Mouse (Mus musculus): ENCODE data around the gene Dlgap3. TPM values are rescaled to one million over a fixed set of nuclear protein-coding genes. Genes with fewer than 3 reads are reported as not detected.

Gene Dlgap3
- polyA plus RNA-seq, 1 experiment: 0.02 TPM

DNA sequence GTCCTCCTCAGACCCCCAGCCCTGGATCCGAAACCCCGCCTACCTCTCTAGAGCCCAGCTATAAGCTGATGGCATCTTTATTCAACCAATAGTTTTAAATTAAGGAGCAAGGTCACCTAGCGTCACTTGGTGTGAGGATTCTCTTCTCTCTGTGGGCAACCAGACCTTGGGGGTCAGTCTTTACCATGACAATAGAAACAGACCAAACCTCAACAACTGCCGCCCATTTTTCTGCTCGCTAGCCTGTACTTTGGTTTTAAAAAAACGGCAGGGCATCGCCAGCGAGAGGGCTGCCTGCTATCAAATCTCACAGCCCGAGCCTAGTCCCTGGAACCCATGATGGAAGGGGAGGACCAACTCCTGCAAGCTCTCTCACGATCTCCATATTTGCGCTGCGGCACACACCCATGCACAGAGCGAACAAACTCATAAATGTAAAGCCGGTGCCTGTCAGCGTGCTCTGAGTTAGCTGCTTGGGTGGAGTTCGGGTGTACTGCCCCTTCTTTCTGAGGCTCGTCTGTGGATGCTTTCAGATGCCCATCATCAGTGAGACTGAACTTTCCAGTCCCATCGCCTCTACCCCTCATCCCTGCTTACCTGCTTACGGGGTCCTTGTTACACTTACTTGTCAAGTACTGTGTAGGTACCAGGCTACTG lies 55.6 kb downstream of the Dlgap3 start:
- TF ChIP-seq GATA1 (IDR thresholded peaks at IDR 0.05; ENCODE audit: low read length): no peak

DNA sequence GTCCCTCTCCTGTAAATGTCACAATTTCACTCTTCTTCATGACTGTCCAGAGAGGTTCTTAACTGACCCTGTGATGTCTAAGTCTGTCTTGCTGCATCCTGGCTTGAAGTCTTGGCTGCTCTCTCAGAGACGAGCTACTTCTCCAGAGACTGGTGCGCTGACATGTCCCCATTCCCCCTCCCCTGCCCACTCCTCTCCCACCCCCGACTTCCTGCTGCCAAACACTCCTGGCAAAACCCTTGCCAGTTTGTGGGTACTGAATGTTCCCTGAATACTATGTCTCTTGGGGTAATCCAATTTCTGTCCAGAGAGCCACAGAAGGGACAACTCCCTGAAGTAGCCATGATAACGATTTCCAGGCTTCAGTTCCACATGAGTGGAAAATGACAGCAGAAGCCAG lies 57.1 kb downstream of the Dlgap3 start:
- TF ChIP-seq GATA1 (IDR thresholded peaks at IDR 0.05; ENCODE audit: low read length): no peak

DNA sequence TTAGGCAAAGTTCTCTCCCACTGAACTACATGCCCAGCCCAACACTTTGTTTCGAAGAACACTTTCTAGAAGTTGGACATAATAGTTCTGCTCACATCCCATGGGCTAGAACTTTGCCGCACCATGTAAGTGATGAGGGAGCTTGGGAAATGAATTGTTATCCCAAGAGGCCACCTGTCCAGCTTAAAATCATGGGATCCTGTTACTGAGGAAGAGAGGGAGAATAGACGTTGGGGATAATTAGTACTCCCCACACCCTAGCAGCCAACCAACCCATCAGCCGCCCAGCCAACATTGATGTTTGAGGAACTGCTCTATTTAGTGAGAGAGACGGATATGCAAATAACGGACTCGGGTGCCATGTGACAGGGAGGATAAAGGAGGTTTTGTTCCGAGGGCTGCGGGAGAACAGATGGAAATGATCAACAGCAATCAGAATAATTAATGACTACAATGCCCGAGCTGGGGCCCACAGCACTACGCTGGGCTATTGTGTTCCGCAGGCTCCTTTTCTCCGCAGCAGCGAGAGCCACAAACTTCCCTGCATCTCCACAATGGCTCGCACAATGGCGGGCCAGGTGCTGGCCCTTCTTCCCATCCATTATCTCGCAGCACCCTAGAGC lies 58.2 kb downstream of the Dlgap3 start:
- no peak for TF ChIP-seq GATA1 (IDR thresholded peaks at IDR 0.05; ENCODE audit: low read length)

DNA sequence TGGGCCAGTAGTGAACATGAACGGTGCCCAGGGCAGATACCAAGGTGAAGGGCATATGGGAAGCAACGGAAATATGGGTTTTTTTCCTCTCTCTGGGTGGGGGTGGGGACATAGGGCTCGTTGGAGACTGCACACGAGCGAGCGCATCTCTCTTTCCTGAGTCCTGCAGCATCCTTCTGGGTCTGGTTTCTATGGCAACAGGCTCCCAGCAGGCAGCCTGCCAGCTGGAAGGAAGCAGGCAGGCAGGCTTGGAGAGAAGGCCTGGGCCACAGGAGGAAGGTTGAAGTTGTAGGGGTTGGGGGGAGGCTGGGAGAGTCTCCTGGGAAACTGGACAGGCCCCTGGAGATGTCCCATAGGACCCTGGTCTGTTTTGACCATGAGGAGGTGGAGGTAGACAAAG lies 63.0 kb downstream of the Dlgap3 start:
- no peak for TF ChIP-seq GATA1 (IDR thresholded peaks at IDR 0.05; ENCODE audit: low read length)

DNA sequence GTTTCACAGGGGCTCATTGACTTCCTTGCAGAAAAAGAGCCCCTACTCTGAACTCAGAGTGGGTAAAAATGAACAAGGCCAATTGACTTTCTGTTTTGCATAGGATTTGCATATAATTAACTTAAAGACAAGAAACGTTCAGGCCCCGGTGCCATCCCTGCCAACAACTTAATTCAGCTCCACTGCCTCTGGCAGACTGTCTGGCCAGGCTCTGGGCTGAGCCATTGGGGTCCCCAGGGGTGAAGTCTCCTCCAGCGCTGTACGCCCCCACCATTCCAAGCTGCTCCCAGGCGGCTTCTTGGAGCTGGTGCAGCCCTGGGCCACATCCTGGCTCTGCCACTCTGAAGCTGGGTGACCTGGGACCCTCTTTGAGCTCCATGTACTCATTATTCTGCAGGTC lies 63.5 kb downstream of the Dlgap3 start:
- TF ChIP-seq GATA1 (IDR thresholded peaks at IDR 0.05; ENCODE audit: low read length): no peak

DNA sequence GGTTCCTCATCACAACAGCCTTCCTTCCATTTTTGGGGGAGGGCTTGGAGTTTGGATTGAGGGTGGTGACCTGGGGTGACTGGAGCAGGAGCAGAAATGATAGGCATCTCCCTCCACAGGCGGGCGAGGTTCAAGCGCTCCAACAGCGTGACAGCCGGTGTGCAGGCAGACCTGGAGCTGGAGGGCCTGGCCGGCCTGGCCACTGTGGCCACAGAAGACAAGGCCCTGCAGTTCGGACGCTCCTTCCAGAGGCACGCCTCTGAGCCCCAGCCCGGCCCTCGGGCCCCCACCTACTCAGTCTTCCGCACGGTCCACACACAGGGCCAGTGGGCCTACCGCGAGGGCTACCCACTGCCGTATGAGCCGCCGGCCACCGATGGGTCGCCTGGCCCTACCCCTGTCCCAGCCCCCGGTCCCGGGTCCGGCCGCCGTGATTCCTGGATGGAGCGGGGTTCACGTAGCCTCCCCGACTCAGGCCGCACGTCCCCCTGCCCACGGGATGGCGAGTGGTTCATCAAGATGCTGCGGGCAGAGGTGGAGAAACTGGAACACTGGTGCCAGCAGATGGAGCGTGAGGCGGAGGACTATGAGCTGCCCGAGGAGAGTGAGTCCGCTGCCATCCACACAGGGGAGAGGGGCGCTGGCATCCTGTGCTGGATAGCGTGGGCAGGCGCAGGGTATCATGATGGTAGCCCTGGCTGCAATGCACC lies 64.6 kb downstream of the Dlgap3 start:
- TF ChIP-seq GATA1 (IDR thresholded peaks at IDR 0.05; ENCODE audit: low read length): no peak

DNA sequence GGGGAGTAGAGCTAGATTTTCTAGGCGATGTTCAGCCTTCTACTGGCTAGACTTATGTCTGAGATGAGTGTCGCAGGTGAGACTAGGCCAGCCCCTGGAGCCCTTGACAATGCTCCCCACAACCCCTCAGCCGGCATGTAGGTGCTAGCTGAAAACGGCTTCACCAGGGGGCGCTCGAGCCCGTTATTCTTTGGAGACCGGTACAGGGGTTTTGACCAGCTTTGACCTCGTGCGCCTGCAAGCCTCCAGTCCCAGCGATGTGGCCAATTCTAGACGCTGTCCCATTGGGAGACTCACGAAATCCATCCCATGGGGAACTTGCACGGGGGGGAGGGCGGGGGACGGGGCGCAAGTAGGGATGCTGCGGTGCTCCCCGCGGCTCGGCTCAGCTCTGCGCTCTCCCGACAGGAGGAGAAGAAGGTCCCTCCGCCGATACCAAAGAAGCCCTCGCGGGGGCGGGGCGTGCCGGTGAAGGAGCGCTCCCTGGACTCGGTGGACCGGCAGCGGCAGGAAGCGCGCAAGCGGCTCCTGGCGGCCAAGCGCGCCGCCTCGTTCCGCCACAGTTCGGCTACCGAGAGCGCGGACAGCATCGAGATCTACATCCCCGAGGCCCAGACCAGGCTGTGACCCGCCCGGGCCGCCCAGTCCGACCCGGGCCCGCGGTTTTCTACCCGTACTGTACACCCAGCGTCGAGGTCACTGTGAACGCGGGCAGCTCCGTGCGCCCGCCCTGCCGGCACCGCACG lies 66.9 kb downstream of the Dlgap3 start:
- TF ChIP-seq GATA1 (IDR thresholded peaks at IDR 0.05; ENCODE audit: low read length): no peak

DNA sequence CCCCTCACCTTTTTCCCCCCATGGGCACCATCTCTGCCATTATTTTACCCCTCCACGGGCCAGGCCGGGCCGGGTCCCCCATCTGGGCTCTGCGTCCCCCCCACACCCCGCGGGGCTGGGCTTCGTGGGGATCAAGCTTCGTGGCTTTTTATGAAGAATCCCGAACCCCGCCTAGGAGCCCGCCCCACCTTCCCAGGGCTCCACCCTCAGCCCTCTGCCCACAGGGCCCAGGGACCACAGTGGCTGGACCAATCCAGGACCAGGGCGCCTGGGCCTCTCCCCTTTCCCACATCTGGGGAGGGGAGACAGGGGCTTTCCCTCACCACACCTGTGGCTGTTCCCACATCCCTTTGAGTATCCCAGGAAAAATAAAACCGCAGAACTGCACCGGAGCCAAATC lies 67.6 kb downstream of the Dlgap3 start:
- no peak for TF ChIP-seq GATA1 (IDR thresholded peaks at IDR 0.05; ENCODE audit: low read length)

DNA sequence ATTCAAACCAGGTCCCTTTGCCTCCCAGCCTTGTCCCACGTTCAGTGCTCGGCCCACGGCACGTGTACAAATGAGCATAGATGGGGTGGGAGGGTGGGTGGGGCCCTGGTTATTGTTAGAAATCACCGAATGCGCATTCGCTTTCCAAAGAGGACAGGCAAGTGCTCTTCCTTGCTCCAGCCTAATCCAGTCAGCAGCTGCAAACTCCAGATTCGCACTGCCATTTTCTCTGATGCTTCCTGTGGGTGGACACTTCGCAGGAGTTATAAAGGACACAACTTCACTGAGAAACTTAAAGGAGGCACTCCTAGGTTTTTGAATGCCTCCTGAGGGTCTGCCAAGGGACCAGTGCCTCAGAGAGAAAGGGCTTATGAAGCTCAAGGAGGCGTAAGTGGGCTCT lies 68.3 kb downstream of the Dlgap3 start:
- TF ChIP-seq GATA1 (IDR thresholded peaks at IDR 0.05; ENCODE audit: low read length): no peak

DNA sequence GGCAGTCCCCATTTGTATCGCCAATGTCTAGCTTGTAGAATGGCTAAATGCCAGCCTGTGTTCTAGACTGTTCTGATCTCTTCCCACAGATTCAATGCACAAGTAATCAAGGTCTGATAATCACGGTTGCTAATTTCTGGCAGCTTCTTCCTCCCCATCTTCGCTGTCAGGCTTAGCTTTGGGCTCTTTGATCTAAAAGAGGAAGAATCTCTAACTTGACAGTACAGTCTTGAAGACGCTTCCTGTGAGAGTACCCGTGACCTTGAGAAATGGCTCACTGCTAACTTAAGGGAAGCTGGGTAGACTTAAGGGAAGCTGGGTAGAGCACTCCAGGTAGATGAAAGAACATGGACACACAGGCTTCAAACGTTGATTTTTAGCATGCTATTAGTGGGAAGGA lies 73.7 kb downstream of the Dlgap3 start:
- TF ChIP-seq GATA1 (IDR thresholded peaks at IDR 0.05; ENCODE audit: low read length): no peak

DNA sequence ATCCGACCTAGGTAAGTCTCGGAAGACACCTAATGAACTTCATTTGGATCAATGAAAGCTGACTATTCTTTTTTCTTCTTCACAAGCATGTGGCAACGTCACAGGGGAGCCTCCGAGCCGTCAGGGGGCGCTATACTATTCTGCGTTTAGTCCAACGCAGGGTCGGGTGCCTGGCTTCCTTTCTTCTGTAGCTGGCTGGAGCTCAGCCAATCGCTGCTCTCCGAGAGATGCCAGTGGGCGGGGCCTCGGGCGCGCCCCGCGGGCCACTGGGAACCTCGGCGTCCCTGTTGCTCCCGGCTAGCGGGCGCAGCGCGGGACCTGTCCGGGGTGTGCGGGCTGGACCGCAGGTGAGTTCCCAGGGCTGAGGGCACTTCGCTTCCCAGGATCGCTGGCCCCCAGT lies 74.5 kb downstream of the Dlgap3 start, which contains the start of gene Smim12:
Smim12 (plus strand) TSS at position 233 of the 400 bp plus-strand sequence.
- no peak for TF ChIP-seq GATA1 (IDR thresholded peaks at IDR 0.05; ENCODE audit: low read length)

DNA sequence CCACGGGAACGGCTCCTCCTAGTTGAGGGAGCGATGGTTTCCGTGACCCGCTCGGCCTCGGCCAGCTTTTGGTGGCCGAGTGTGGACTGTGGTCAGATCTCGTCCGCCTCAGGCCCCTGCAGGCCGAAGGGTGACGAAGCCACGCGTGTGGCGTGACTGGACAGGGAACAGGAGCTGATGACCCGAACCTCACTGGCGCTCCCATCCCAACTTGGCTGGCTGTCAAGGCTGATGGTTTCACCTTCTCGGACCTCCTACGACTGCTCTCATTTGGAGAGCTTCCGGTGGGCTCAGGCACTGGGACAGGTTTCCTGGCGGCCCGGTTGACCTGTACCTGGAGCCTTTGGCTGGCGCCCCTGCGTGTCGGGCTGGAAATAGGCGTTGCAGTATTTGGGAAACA lies 74.9 kb downstream of the Dlgap3 start:
- no peak for TF ChIP-seq GATA1 (IDR thresholded peaks at IDR 0.05; ENCODE audit: low read length)

DNA sequence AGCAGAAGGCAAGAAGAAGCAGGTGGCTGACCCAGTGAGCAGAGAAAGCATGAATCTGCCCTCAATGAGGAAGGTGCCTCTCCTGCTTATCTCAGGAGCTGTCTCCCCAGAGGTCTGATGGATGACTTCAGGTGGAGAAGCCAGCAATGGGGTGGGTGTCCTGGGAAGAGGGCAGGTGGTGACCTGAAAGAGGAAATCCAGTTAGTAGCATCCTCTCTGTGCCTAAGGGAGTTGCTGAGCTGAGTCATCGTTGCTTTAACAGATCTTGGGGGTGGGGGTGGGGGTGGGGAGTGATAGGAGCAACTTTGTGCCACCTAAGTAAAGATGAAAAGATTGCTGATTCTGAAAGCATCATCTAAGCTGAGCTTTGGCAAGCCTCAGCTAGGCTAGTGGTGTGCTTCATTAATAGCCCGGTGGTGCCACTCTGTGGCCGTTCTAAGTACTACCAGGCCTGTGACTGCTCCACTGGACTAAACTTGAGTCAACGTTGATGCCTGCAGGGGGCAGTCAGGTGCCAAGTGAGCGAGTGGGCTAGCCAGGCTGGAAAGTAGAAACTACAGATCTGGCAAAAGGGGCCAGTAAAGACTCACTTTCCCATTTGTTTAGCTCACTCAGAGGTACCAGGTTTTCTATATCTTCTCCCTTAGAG lies 80.8 kb downstream of the Dlgap3 start:
- TF ChIP-seq GATA1 (IDR thresholded peaks at IDR 0.05; ENCODE audit: low read length): no peak

DNA sequence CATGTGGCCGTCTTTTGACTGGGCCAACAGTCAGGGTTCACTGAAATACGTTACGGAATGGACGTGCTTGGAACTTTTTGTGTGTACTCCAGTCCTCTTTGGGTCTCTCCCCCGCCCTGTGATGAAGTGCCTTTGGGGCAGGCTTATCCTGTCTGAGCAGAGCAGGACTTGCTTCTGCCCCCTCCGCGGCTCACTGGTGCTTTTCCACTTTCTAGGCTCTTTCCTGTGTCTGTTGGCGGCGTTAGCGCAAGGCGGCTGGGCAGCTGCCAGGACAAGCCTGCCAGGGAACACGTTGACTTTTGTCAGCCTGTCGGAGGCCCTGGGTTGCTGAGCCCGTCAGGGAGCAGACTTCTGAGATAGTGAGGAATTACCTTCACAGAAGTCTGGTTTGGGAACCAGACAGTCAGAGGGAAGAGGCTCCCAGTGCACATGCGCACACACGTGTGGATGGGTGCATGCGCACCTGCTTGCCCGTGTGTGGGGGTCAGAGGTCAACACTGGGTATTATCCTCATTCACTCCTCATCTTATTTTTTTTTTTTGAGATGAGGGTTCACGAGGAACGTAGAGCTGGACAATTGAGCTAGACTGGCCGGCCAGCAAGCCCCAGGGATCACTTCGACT lies 83.1 kb downstream of the Dlgap3 start:
- TF ChIP-seq GATA1 (IDR thresholded peaks at IDR 0.05; ENCODE audit: low read length): no peak

DNA sequence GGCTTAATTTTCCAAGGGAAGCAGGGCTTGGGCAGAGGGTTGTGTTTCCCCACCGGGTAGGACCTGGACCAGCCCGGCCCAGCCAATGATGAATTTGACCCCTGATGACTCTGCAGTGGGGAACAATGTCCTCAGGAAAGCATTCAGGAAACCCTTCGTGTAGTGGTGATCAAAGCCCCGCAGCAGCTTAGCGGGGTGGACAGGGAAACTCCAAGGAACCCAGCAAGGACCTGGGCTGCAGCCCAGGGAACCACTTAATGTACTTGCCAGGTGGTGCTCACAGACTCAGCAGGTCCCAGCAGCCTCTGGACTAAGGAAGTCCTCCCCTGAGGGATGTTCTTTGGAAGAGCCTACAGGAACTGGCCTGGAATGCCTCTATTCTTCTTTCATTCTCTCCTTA lies 87.7 kb downstream of the Dlgap3 start:
- TF ChIP-seq GATA1 (IDR thresholded peaks at IDR 0.05; ENCODE audit: low read length): no peak

Measured in G1E-ER4 (cell line).